Mouse (Mus musculus): ENCODE data around the gene Cpsf4l. TPM values are rescaled to one million over a fixed set of nuclear protein-coding genes. Genes with fewer than 3 reads are reported as not detected.

The Cpsf4l gene
- total RNA-seq, 2 experiments from 2014 or later = not detected

- ATAC-seq (replicated peaks; ENCODE audit: poor library complexity, severe bottlenecking) = peak; percentile 1; the same call in 1 of the 2 replicates
Observed at GRCm38 (mm10) chr11:113736848-113737552, 27.2 kb upstream of the Cpsf4l start.

GRCm38 (mm10) chr11:113735151-113735550 is 25.3 kb upstream of the Cpsf4l start:
- no peak for ATAC-seq (replicated peaks; ENCODE audit: poor library complexity, severe bottlenecking)

GRCm38 (mm10) chr11:113733631-113734364 is 24.0 kb upstream of the Cpsf4l start:
- ATAC-seq (replicated peaks; ENCODE audit: poor library complexity, severe bottlenecking) = peak; percentile 74

- ATAC-seq (replicated peaks; ENCODE audit: poor library complexity, severe bottlenecking) = no peak
Observed at GRCm38 (mm10) chr11:113731945-113732612, 22.3 kb upstream of the Cpsf4l start.

- no peak for ATAC-seq (replicated peaks; ENCODE audit: poor library complexity, severe bottlenecking)
Observed at GRCm38 (mm10) chr11:113730879-113731278, 21.1 kb upstream of the Cpsf4l start.

GRCm38 (mm10) chr11:113729917-113730316 is 20.1 kb upstream of the Cpsf4l start:
- no peak for ATAC-seq (replicated peaks; ENCODE audit: poor library complexity, severe bottlenecking)

GRCm38 (mm10) chr11:113729239-113729638 is 19.4 kb upstream of the Cpsf4l start:
- ATAC-seq (replicated peaks; ENCODE audit: poor library complexity, severe bottlenecking) = no peak

GRCm38 (mm10) chr11:113727992-113728391 is 18.2 kb upstream of the Cpsf4l start:
- ATAC-seq (replicated peaks; ENCODE audit: poor library complexity, severe bottlenecking) = no peak

- no peak for ATAC-seq (replicated peaks; ENCODE audit: poor library complexity, severe bottlenecking)
Observed at GRCm38 (mm10) chr11:113726994-113727888, 17.4 kb upstream of the Cpsf4l start.

GRCm38 (mm10) chr11:113725235-113726048 is 15.6 kb upstream of the Cpsf4l start:
- ATAC-seq (replicated peaks; ENCODE audit: poor library complexity, severe bottlenecking) = no peak

- ATAC-seq (replicated peaks; ENCODE audit: poor library complexity, severe bottlenecking) = no peak
Observed at GRCm38 (mm10) chr11:113722405-113723090, 12.7 kb upstream of the Cpsf4l start.

GRCm38 (mm10) chr11:113717767-113718424 is 8.1 kb upstream of the Cpsf4l start:
- ATAC-seq (replicated peaks; ENCODE audit: poor library complexity, severe bottlenecking) = no peak

- ATAC-seq (replicated peaks; ENCODE audit: poor library complexity, severe bottlenecking) = no peak
Observed at GRCm38 (mm10) chr11:113716132-113716531, 6.3 kb upstream of the Cpsf4l start.

- peak; percentile 65 for ATAC-seq (replicated peaks; ENCODE audit: poor library complexity, severe bottlenecking)
Observed at GRCm38 (mm10) chr11:113715078-113715674, 5.4 kb upstream of the Cpsf4l start.

- ATAC-seq (replicated peaks; ENCODE audit: poor library complexity, severe bottlenecking) = no peak
Observed at GRCm38 (mm10) chr11:113711061-113711460, 1.2 kb upstream of the Cpsf4l start.

GRCm38 (mm10) chr11:113710257-113710777 is 500 bp upstream of the Cpsf4l start:
- ATAC-seq (replicated peaks; ENCODE audit: poor library complexity, severe bottlenecking) = no peak

GRCm38 (mm10) chr11:113709272-113709671 is 545 bp downstream of the Cpsf4l start:
- ATAC-seq (replicated peaks; ENCODE audit: poor library complexity, severe bottlenecking) = no peak
